Mouse (Mus musculus) heart, embryonic 16.5 days (tissue): ENCODE results near the gene Mrpl51. TPM values are rescaled to one million over a fixed set of nuclear protein-coding genes. Genes with fewer than 3 reads are reported as not detected.

Experiments
- ATAC-seq: fragments of 200-750 bp; cut with Nextera tagmentation; replicated peaks from 2 replicates; pipeline ENCODE4 v1.8.0; 2017; ENCODE audit warnings: moderate number of reproducible peaks; ENCODE audit not compliant: insufficient read depth, low FRiP score; ENCODE audit errors: extremely low read depth
- H3K27ac ChIP-seq: fragments of 300-500 bp; sonication (generic); 2 replicates; pipeline ENCODE4 v1.5.1; 2014; ENCODE audit warnings: mild to moderate bottlenecking, low read length, control low read depth, moderate library complexity
- H3K27me3 ChIP-seq: fragments of 300-500 bp; sonication (generic); 2 replicates; pipeline ENCODE4 v1.6.1; 2014; ENCODE audit warnings: low read length, mixed read lengths; ENCODE audit not compliant: control insufficient read depth, insufficient read depth
- H3K36me3 ChIP-seq: fragments of 300-500 bp; sonication (generic); 2 replicates; pipeline ENCODE4 v1.6.1; 2014; ENCODE audit not compliant: control insufficient read depth, insufficient read depth
- H3K4me1 ChIP-seq: fragments of 300-500 bp; sonication (generic); 2 replicates; pipeline ENCODE4 v1.6.1; 2014; ENCODE audit warnings: low read length, mixed read lengths; ENCODE audit not compliant: control insufficient read depth, insufficient read depth
- H3K4me2 ChIP-seq: fragments of 300-500 bp; sonication (generic); 2 replicates; pipeline ENCODE4 v1.6.1; 2014; ENCODE audit warnings: low read depth, mild to moderate bottlenecking, control low read depth, low read length
- H3K4me3 ChIP-seq: fragments of 300-500 bp; sonication (generic); 2 replicates; pipeline ENCODE4 v1.5.1; 2014; ENCODE audit warnings: mild to moderate bottlenecking, control low read depth, low read length
- H3K9ac ChIP-seq: fragments of 300-500 bp; sonication (generic); 2 replicates; pipeline ENCODE4 v1.6.1; 2014; ENCODE audit warnings: low read length, control low read depth
- H3K9me3 ChIP-seq: fragments of 300-500 bp; sonication (generic); replicated peaks from 2 replicates; pipeline ENCODE4 v1.6.1; 2016; ENCODE audit warnings: low read length; ENCODE audit not compliant: control insufficient read depth
- WGBS: fragments of 180-500 bp; shearing (Covaris S2); extraction: QIAGEN DNeasy Blood & Tissue Kit; methylation state at CpG from one replicate; pipeline ENCODE4 v1.1.7; 2014; 5-methylcytosine and 5-hydroxymethylcytosine counted together
- polyA plus RNA-seq: library from polyadenylated mRNA; unstranded; fragments of >200 nt; fragmentation: Nextera tagmentation; extraction: Ambion mirVana; gene quantifications from 2 replicates; pipeline ENCODE4 v1.2.1, GENCODE M21; 2015

The Mrpl51 gene
- polyA plus RNA-seq, 1 experiment from 2014 or later, result 281 TPM

GRCm38 (mm10) chr6:125163801-125164657 lies 27.6 kb upstream of the Mrpl51 start:
- ATAC-seq, result no peak
- H3K9me3 ChIP-seq, result no peaks in the 10 kb centered on the region
- H3K27me3 ChIP-seq, result no peaks in the 10 kb centered on the region
- H3K9ac ChIP-seq, result peak overlapping the region; percentile 99
- H3K36me3 ChIP-seq, result peaks cover 31% of the 10 kb centered on the region
- 3% methylated on average over 20 of the region's 20 CpGs for WGBS
- H3K4me3 ChIP-seq, result peak overlapping the region; percentile 90
- peaks cover 33% of the 10 kb centered on the region for H3K4me1 ChIP-seq
- H3K27ac ChIP-seq, result peak overlapping the region; percentile 98
- H3K4me2 ChIP-seq, result peak overlapping the region; percentile 76

- Histone ChIP-seq H3K9ac (peak overlapping the region; percentile 99), H3K27ac (peak overlapping the region; percentile 98), H3K4me3 (peak overlapping the region; percentile 90), H3K4me2 (peak overlapping the region; percentile 76), H3K4me1 (peaks cover 33% of the 10 kb centered on the region), H3K27me3 (no peaks in the 10 kb centered on the region), H3K9me3 (no peaks in the 10 kb centered on the region), H3K36me3 (peaks cover 31% of the 10 kb centered on the region)
- ATAC-seq, result peak; percentile 2; the same call in 1 of the 2 replicates
- under 1% methylated on average over 39 of the region's 39 CpGs for WGBS
Observed at GRCm38 (mm10) chr6:125164672-125165327, 26.8 kb upstream of the Mrpl51 start.

GRCm38 (mm10) chr6:125165328-125165891 lies 26.2 kb upstream of the Mrpl51 start:
- peak; percentile 84 for ATAC-seq
- Histone ChIP-seq H3K36me3 (peaks cover 37% of the 10 kb centered on the region), H3K4me2 (peak overlapping the region; percentile 76), H3K9ac (peak overlapping the region; percentile 99), H3K4me1 (peaks cover 33% of the 10 kb centered on the region), H3K27me3 (no peaks in the 10 kb centered on the region), H3K9me3 (no peaks in the 10 kb centered on the region), H3K4me3 (peak overlapping the region; percentile 90), H3K27ac (peak overlapping the region; percentile 99)
- 0% methylated on average over 36 of the region's 36 CpGs for WGBS

GRCm38 (mm10) chr6:125166051-125166751 lies 25.4 kb upstream of the Mrpl51 start, which contains the start of gene Gapdh:
TSS of gene Gapdh (minus strand) at chr6:125166467.
- 0% methylated on average over 16 of the region's 18 CpGs for WGBS
- Histone ChIP-seq H3K36me3 (peaks cover 40% of the 10 kb centered on the region), H3K9me3 (no peaks in the 10 kb centered on the region), H3K27ac (peak within 1 kb of the TSS; percentile 99), H3K4me2 (peak within 1 kb of the TSS; percentile 76), H3K4me3 (peak within 1 kb of the TSS; percentile 90), H3K27me3 (no peaks in the 10 kb centered on the region), H3K9ac (peak within 1 kb of the TSS; percentile 99), H3K4me1 (peaks cover 28% of the 10 kb centered on the region)
- peak; percentile 80 for ATAC-seq

GRCm38 (mm10) chr6:125166861-125167650 lies 24.5 kb upstream of the Mrpl51 start:
- peak overlapping the region; percentile 82 for H3K9ac ChIP-seq
- H3K4me1 ChIP-seq, result peaks cover 24% of the 10 kb centered on the region
- 19% methylated on average over 10 of the region's 10 CpGs for WGBS
- H3K27ac ChIP-seq, result peak overlapping the region; percentile 99
- no peaks in the 10 kb centered on the region for H3K9me3 ChIP-seq
- H3K4me3 ChIP-seq, result peak overlapping the region; percentile 90
- H3K27me3 ChIP-seq, result no peaks in the 10 kb centered on the region
- peak; percentile 61 for ATAC-seq
- peaks cover 48% of the 10 kb centered on the region for H3K36me3 ChIP-seq
- H3K4me2 ChIP-seq, result peak overlapping the region; percentile 75

GRCm38 (mm10) chr6:125168086-125168485 lies 23.5 kb upstream of the Mrpl51 start:
- Histone ChIP-seq H3K36me3 (peaks cover 53% of the 10 kb centered on the region), H3K9ac (peak overlapping the region; percentile 34; the same call in 1 of the 2 replicates), H3K4me3 (no peak overlapping the region), H3K4me2 (no peak overlapping the region), H3K9me3 (no peaks in the 10 kb centered on the region), H3K27ac (peak overlapping the region; percentile 99), H3K4me1 (peaks cover 24% of the 10 kb centered on the region), H3K27me3 (no peaks in the 10 kb centered on the region)
- no peak for ATAC-seq
- WGBS, result 86% methylated on average over 14 of the region's 14 CpGs

- Histone ChIP-seq H3K27me3 (no peaks in the 10 kb centered on the region), H3K9me3 (no peaks in the 10 kb centered on the region), H3K27ac (peak overlapping the region; percentile 60), H3K4me2 (no peak overlapping the region), H3K4me1 (peaks cover 19% of the 10 kb centered on the region), H3K4me3 (no peak overlapping the region), H3K36me3 (peaks cover 66% of the 10 kb centered on the region), H3K9ac (0 out of 2 replicates have a peak overlapping the region, but pooled peaks have one; percentile 2)
- ATAC-seq, result no peak
- WGBS, result 70% methylated on average over 6 of the region's 6 CpGs
Observed at GRCm38 (mm10) chr6:125170194-125170593, 21.4 kb upstream of the Mrpl51 start.

GRCm38 (mm10) chr6:125172474-125172873 lies 19.1 kb upstream of the Mrpl51 start:
- Histone ChIP-seq H3K36me3 (peaks cover 88% of the 10 kb centered on the region), H3K9ac (0 out of 2 replicates have a peak overlapping the region, but pooled peaks have one; percentile 8), H3K27me3 (no peaks in the 10 kb centered on the region), H3K4me3 (no peak overlapping the region), H3K9me3 (no peaks in the 10 kb centered on the region), H3K4me2 (no peak overlapping the region), H3K27ac (no peak overlapping the region), H3K4me1 (peaks cover 9% of the 10 kb centered on the region)
- ATAC-seq, result no peak
- 73% methylated on average over 2 of the region's 2 CpGs for WGBS
